Mouse (Mus musculus): ENCODE data around the gene St3gal3. TPM values are rescaled to one million over a fixed set of nuclear protein-coding genes. Genes with fewer than 3 reads are reported as not detected.

Gene St3gal3
- polyA plus RNA-seq, 1 experiment, result 8.1 TPM

DNA sequence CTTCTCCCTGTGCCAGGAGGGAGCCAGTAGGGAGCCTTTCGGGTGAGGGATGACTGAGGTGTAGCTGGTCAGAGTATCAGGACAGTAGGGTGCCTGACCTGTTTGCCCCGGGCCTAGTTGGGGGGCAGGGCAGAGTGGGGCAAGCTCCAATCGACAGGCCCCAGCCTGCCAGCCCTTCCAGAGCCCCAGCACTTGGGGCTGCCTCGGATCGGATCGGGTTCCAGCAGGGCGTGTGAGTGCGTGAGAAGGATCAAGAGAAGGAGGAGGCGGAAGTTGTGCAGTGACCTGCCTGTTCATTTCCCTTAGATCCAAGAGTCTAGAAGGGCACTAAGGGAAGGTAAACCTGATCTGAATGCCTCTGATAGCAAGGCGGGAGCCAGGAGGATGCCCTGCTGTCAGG is 161.7 kb downstream of the St3gal3 start:
- Histone ChIP-seq H3K36me3 (ENCODE audit: control insufficient read depth, insufficient read depth, low read length) (no peaks in the 10 kb centered on the region; the same call in 1 of the 2 replicates), H3K27me3 (ENCODE audit: control insufficient read depth, insufficient read depth, low read length) (no peaks in the 10 kb centered on the region), H3K27ac (ENCODE audit: insufficient read depth, low read depth, low read length) (no peak overlapping the region), H3K4me3 (ENCODE audit: low read depth, low read length) (no peak overlapping the region), H3K4me1 (ENCODE audit: control insufficient read depth, insufficient read depth, insufficient read length, low read length) (peaks cover 3% of the 10 kb centered on the region; the same call in 1 of the 2 replicates)
- TF ChIP-seq CTCF (IDR thresholded peaks at IDR 0.05; ENCODE audit: extremely low read depth, insufficient read length, insufficient replicate concordance, low read depth, low read length) (no peak), POLR2A (IDR thresholded peaks at IDR 0.05; ENCODE audit: low read depth, low read length) (no peak)
- 68% methylated on average over 10 of the region's 10 CpGs for WGBS

DNA sequence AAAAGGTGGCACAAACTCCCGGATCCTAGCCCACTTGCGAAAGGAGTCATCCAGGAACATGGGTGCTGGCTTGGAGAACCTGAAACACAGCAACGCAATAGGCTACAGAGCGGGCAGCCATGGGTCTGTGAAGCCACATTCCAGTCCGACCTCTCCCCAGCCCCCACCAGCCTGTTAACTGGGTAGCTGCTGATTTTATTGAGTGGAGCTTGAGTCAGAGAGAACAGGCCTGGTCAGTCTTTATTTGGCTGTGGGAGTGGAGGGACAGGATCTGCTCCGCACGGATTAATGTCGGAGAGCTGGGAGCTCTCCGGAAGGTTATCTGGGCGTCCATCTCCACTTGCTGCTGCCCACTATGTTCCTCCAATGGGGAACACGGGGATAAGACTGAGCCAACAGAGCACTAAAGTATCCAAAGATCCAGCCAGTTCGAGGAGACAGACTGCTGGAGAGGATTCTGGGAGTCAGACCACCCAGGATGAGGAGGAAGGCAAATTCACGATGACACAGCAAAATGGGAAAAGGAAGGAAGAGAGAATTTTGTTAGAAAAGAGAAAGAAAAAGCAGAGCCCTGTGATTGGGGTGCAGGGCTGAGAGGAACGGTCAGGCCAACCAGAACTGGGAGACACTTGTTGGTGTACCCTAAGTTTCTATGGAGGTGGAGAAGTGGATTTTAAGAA is 170.2 kb downstream of the St3gal3 start:
- H3K36me3 ChIP-seq (ENCODE audit: control insufficient read depth, insufficient read depth, low read length), result no peaks in the 10 kb centered on the region
- 79% methylated on average over 14 of the region's 14 CpGs for WGBS
- TF ChIP-seq POLR2A (IDR thresholded peaks at IDR 0.05; ENCODE audit: low read depth, low read length), result no peak
- no peak overlapping the region for H3K27ac ChIP-seq (ENCODE audit: insufficient read depth, low read depth, low read length)
- no peaks in the 10 kb centered on the region for H3K27me3 ChIP-seq (ENCODE audit: control insufficient read depth, insufficient read depth, low read length)
- no peaks in the 10 kb centered on the region for H3K4me1 ChIP-seq (ENCODE audit: control insufficient read depth, insufficient read depth, insufficient read length, low read length)
- no peak overlapping the region for H3K4me3 ChIP-seq (ENCODE audit: low read depth, low read length)

DNA sequence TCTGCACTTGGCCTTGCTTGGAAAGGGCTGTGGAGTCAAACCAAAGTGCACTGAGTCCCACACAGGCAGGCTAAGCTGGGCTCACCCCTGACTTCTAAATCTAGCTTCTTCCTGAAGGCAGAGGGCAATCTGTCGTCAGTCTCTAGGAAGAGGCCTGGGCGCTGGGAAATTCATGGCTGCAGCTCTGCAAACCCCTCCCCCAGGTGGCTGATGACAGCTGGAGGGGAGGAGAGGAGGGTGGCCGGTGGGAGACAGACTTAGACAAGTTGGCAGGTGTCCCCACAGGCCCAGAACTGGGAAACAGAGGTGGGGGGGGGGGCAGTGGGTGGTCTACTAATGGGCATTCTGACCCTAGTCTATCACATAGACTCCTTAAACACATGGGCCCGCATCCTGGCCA is 177.2 kb downstream of the St3gal3 start:
- H3K4me3 ChIP-seq (ENCODE audit: low read depth, low read length), result no peak overlapping the region
- no peak for TF ChIP-seq POLR2A (IDR thresholded peaks at IDR 0.05; ENCODE audit: low read depth, low read length)
- TF ChIP-seq CTCF (IDR thresholded peaks at IDR 0.05; ENCODE audit: extremely low read depth, insufficient read length, insufficient replicate concordance, low read depth, low read length), result no peak
- no peaks in the 10 kb centered on the region for H3K4me1 ChIP-seq (ENCODE audit: control insufficient read depth, insufficient read depth, insufficient read length, low read length)
- 79% methylated on average over 4 of the region's 4 CpGs for WGBS
- no peaks in the 10 kb centered on the region for H3K27me3 ChIP-seq (ENCODE audit: control insufficient read depth, insufficient read depth, low read length)
- H3K27ac ChIP-seq (ENCODE audit: insufficient read depth, low read depth, low read length), result no peak overlapping the region
- H3K36me3 ChIP-seq (ENCODE audit: control insufficient read depth, insufficient read depth, low read length), result no peaks in the 10 kb centered on the region; the same call in 1 of the 2 replicates

DNA sequence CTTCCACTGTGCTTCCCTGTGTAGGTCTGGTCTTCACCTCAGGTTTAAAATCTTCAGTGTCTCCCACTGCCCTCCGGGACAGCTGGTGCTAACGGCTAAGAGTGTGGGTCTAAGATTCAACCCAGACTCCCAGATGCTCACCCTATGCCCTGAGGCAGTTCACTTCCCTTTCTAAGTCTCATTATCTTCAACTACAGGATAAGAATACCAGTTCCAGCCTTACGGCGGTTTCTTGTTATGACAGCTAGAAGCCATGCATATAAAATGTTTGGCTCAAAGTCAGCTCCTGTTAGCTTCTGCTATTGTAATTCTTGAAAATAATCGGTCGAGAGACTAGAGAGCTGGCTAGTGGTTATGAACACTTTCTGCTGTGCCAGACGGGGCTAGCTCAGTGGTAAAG is 187.2 kb downstream of the St3gal3 start:
- TF ChIP-seq POLR2A (IDR thresholded peaks at IDR 0.05; ENCODE audit: low read depth, low read length), result no peak
- no peak for TF ChIP-seq CTCF (IDR thresholded peaks at IDR 0.05; ENCODE audit: extremely low read depth, insufficient read length, insufficient replicate concordance, low read depth, low read length)
- no peaks in the 10 kb centered on the region for H3K36me3 ChIP-seq (ENCODE audit: control insufficient read depth, insufficient read depth, low read length)
- H3K4me3 ChIP-seq (ENCODE audit: low read depth, low read length), result no peak overlapping the region
- 87% methylated on average over 7 of the region's 7 CpGs for WGBS
- H3K27ac ChIP-seq (ENCODE audit: insufficient read depth, low read depth, low read length), result no peak overlapping the region
- H3K27me3 ChIP-seq (ENCODE audit: control insufficient read depth, insufficient read depth, low read length), result no peaks in the 10 kb centered on the region
- 0 out of 2 replicates have a peak, but pooled peaks cover 2% of the 10 kb centered on the region for H3K4me1 ChIP-seq (ENCODE audit: control insufficient read depth, insufficient read depth, insufficient read length, low read length)

DNA sequence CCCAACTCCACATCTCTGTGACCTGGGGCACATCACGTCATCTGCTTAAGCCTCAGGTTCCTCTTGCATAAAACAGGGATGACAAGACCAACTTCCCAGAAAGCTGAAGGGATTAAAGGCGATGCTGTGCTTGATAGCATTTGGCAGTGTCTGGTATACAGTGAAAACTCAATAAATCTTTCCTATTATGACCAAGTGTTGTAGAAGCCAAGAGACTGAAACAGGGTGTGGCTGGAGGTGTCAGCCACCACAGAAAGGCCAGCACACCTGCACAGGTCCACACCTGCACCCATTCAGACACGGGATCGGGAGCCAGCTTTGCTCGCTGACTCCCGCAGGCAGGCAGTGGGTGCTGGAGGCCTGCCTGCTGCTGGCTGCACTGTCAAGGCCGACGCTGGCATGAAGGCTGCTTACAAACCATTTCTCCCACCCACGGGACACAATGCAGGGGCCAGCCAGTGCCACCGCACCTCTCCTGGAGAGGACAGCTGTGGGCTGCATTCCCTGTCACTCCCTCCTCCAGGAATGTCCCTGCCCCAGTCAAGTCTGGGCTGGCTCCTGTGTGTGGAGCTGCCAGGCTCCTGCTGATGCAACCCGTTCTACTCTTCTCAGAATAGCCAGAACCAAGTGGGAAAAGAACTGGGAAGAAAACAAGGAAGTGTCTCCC is 187.9 kb downstream of the St3gal3 start:
- no peaks in the 10 kb centered on the region for H3K27me3 ChIP-seq (ENCODE audit: control insufficient read depth, insufficient read depth, low read length)
- H3K4me3 ChIP-seq (ENCODE audit: low read depth, low read length), result no peak overlapping the region
- no peak overlapping the region for H3K27ac ChIP-seq (ENCODE audit: insufficient read depth, low read depth, low read length)
- 0 out of 2 replicates have a peak, but pooled peaks cover 2% of the 10 kb centered on the region for H3K4me1 ChIP-seq (ENCODE audit: control insufficient read depth, insufficient read depth, insufficient read length, low read length)
- 63% methylated on average over 11 of the region's 11 CpGs for WGBS
- TF ChIP-seq POLR2A (IDR thresholded peaks at IDR 0.05; ENCODE audit: low read depth, low read length) (no peak), CTCF (IDR thresholded peaks at IDR 0.05; ENCODE audit: extremely low read depth, insufficient read length, insufficient replicate concordance, low read depth, low read length) (no peak)
- no peaks in the 10 kb centered on the region for H3K36me3 ChIP-seq (ENCODE audit: control insufficient read depth, insufficient read depth, low read length)

DNA sequence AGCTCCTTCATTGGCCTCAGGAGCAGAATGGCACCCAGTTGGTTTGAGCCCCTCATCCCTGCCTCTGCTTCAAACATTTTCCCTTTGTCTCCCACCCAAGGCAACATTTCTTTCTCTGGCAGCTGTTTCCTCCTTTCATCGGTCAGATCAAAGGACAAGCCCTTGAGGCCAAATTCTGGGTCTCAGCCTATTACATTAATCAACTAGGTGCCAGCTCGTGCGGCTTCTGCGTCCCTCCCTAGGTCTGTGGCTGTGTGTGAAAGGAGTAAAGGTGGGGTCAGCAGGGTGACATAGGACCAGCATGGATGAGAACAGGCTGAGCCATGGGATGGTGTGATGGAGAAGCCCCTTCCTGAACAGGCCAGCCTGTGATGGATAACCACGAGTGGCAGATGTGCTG is 191.4 kb downstream of the St3gal3 start:
- H3K27me3 ChIP-seq (ENCODE audit: control insufficient read depth, insufficient read depth, low read length), result no peaks in the 10 kb centered on the region
- no peak overlapping the region for H3K4me3 ChIP-seq (ENCODE audit: low read depth, low read length)
- H3K4me1 ChIP-seq (ENCODE audit: control insufficient read depth, insufficient read depth, insufficient read length, low read length), result 0 out of 2 replicates have a peak, but pooled peaks cover 2% of the 10 kb centered on the region
- no peaks in the 10 kb centered on the region; the same call in 1 of the 2 replicates for H3K36me3 ChIP-seq (ENCODE audit: control insufficient read depth, insufficient read depth, low read length)
- TF ChIP-seq CTCF (IDR thresholded peaks at IDR 0.05; ENCODE audit: extremely low read depth, insufficient read length, insufficient replicate concordance, low read depth, low read length) (no peak), POLR2A (IDR thresholded peaks at IDR 0.05; ENCODE audit: low read depth, low read length) (no peak)
- 82% methylated on average over 5 of the region's 5 CpGs for WGBS
- no peak overlapping the region for H3K27ac ChIP-seq (ENCODE audit: insufficient read depth, low read depth, low read length)

DNA sequence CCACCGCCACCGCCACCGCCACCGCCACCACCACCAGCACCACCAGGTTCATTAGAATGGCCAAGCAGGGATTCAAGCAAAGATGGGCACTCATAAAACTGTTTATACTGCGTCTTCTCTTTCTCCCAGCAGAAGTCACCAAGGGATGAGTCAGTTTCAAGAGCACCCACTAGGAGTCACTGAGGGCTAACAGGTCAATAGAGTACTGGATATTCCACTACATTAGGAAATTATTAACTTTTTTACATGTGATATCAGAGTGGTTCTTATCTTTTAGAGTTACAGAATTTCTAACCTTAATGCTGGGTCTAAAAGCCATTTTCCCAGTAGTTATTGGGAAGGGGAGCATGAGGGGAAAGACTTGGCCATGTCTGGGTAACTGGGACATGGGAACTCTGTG is 197.8 kb downstream of the St3gal3 start:
- H3K27ac ChIP-seq (ENCODE audit: insufficient read depth, low read depth, low read length), result no peak overlapping the region
- H3K4me3 ChIP-seq (ENCODE audit: low read depth, low read length), result no peak overlapping the region
- H3K4me1 ChIP-seq (ENCODE audit: control insufficient read depth, insufficient read depth, insufficient read length, low read length), result peaks cover 3% of the 10 kb centered on the region; the same call in 1 of the 2 replicates
- H3K27me3 ChIP-seq (ENCODE audit: control insufficient read depth, insufficient read depth, low read length), result no peaks in the 10 kb centered on the region
- H3K36me3 ChIP-seq (ENCODE audit: control insufficient read depth, insufficient read depth, low read length), result no peaks in the 10 kb centered on the region; the same call in 1 of the 2 replicates
- 84% methylated on average over 5 of the region's 5 CpGs for WGBS
- TF ChIP-seq POLR2A (IDR thresholded peaks at IDR 0.05; ENCODE audit: low read depth, low read length) (no peak), CTCF (IDR thresholded peaks at IDR 0.05; ENCODE audit: extremely low read depth, insufficient read length, insufficient replicate concordance, low read depth, low read length) (no peak)
